Mouse (Mus musculus) hindbrain, embryonic 14.5 days (tissue): ENCODE data around the gene Ehd2. TPM values are rescaled to one million over a fixed set of nuclear protein-coding genes. Genes with fewer than 3 reads are reported as not detected.

Experiments used
- ATAC-seq: fragments of 200-750 bp; cut with Nextera tagmentation; 2 replicates; pipeline ENCODE4 v1.8.0; 2017; ENCODE audit warnings: moderate number of reproducible peaks, mild to moderate bottlenecking, moderate TSS enrichment, moderate library complexity; ENCODE audit not compliant: low FRiP score
- DNase-seq: peaks from one replicate; pipeline ENCODE4 v3.0.0-alpha.2; 2015; ENCODE audit warnings: low spot score
- H3K27ac ChIP-seq: fragments of 300-500 bp; sonication (generic); 2 replicates; pipeline ENCODE4 v1.5.1; 2014; ENCODE audit warnings: mild to moderate bottlenecking, moderate library complexity
- H3K27me3 ChIP-seq: fragments of 300-500 bp; sonication (generic); 2 replicates; pipeline ENCODE4 v1.6.1; 2014; ENCODE audit warnings: mild to moderate bottlenecking, low read length, mixed read lengths; ENCODE audit not compliant: control insufficient read depth, insufficient read depth
- H3K36me3 ChIP-seq: fragments of 300-500 bp; sonication (generic); replicated peaks from 2 replicates; pipeline ENCODE4 v1.6.1; 2014; ENCODE audit not compliant: control insufficient read depth, insufficient read depth
- H3K4me1 ChIP-seq: fragments of 300-500 bp; sonication (generic); replicated peaks from 2 replicates; pipeline ENCODE4 v1.6.1; 2014; ENCODE audit warnings: antibody characterized with exemption, low read length, mixed read lengths; ENCODE audit not compliant: control insufficient read depth, insufficient read depth
- H3K4me2 ChIP-seq: fragments of 300-500 bp; sonication (generic); replicated peaks from 2 replicates; pipeline ENCODE4 v1.6.1; 2014; ENCODE audit warnings: mild to moderate bottlenecking, moderate library complexity
- H3K4me3 ChIP-seq: fragments of 300-500 bp; sonication (generic); replicated peaks from 2 replicates; pipeline ENCODE4 v1.5.1; 2014; ENCODE audit warnings: mild to moderate bottlenecking, low read length
- H3K9ac ChIP-seq: fragments of 300-500 bp; sonication (generic); 2 replicates; pipeline ENCODE4 v1.6.1; 2014
- H3K9me3 ChIP-seq: fragments of 300-500 bp; sonication (generic); 2 replicates; pipeline ENCODE4 v1.6.1; 2016; ENCODE audit warnings: low read length; ENCODE audit not compliant: control insufficient read depth
- WGBS: fragments of 180-500 bp; shearing (Covaris S2); extraction: QIAGEN DNeasy Blood & Tissue Kit; methylation state at CpG from one replicate; pipeline ENCODE4 v1.1.7; 2014; 5-methylcytosine and 5-hydroxymethylcytosine counted together
- polyA plus RNA-seq: library from polyadenylated mRNA; unstranded; fragments of >200 nt; fragmentation: Nextera tagmentation; extraction: Ambion mirVana; gene quantifications from 2 replicates; pipeline ENCODE4 v1.2.1, GENCODE M21; 2014

Ehd2 gene
- polyA plus RNA-seq, 1 experiment from 2014 or later: 5.6 TPM

DNA sequence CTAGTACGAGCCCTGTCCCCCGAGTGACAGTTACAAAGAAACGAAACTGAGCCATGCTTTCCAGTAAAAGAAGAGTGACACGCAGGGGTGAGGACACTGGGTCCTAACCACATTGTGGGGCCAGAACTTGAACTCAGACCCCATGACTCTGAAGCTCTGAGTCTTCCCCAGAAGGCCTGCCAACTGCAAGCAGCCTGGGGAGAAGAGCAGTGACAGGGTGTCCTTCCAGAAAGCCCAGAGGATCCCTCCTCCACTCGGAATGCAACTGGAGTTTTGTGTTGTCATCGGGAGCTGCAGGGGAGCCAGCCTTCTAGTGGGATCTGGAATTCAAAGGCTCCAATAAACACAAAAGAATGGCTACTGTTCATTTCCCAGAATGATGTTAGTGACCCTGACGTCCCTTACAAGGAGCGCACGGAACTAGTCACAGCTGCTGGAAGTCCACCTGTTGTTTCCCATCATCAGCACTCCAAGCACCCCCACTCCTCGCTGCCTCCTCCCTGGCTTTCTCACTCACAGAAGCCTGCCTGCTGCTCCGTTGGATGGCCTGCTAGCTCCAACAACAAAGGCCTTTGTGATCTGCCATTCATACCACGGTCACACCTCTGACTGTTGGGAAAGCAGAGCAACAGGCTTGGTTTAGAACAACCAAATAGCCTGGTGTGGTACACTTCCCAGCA, 37.0 kb upstream of the Ehd2 start:
- WGBS: 47% methylated on average over 12 of the region's 12 CpGs
- peaks cover 10% of the 10 kb centered on the region; the same call in 1 of the 2 replicates for H3K36me3 ChIP-seq
- no peaks in the 10 kb centered on the region for H3K9me3 ChIP-seq
- DNase-seq: no peak
- no peak overlapping the region for H3K4me2 ChIP-seq
- H3K4me1 ChIP-seq: no peaks in the 10 kb centered on the region
- H3K27me3 ChIP-seq: no peaks in the 10 kb centered on the region
- H3K9ac ChIP-seq: no peak overlapping the region
- no peak overlapping the region for H3K4me3 ChIP-seq
- no peak overlapping the region for H3K27ac ChIP-seq
- ATAC-seq: no peak

DNA sequence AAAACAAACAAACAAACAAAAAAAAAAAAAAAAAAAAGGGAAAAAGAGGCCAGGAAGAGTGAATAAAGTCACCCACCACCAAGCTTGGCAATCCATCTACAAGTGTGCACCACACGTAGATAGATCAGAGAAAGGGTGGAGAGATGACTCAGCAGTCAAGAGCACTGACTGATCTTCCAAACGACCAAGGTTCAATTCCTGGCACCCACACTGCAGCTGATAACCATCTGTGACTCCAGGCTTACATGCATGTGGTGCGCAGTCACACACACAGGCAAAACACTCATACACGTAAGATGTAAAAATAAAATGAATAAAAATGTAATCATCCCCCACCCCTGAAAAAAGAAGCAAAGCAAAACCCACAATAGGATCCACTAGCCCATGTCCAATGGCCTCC, 35.7 kb upstream of the Ehd2 start:
- Histone ChIP-seq H3K9ac (no peak overlapping the region), H3K27ac (no peak overlapping the region), H3K4me3 (no peak overlapping the region), H3K9me3 (no peaks in the 10 kb centered on the region), H3K27me3 (no peaks in the 10 kb centered on the region), H3K36me3 (peaks cover 16% of the 10 kb centered on the region; the same call in 1 of the 2 replicates), H3K4me1 (no peaks in the 10 kb centered on the region), H3K4me2 (no peak overlapping the region)
- DNase-seq: no peak
- ATAC-seq: no peak
- WGBS: 82% methylated on average over 4 of the region's 4 CpGs

DNA sequence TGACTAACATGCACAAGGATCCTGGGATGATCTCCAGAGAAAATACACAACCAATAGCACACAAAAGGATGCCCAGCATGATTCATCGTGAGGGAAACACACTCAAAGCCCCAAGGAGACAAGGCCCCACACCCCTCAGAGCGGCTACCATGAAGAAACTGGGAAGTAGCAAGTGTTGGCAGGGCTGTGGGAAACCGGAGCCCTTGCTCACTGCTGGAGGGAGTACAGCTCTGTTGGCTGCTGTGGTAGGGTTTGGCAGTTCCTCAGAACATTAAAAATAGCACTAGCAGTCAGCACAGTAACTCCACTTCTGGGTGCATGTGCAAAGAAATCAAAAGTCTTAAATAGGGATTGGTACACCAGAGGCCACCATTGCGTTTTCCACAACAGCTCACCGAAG, 34.8 kb upstream of the Ehd2 start:
- Histone ChIP-seq H3K4me1 (no peaks in the 10 kb centered on the region), H3K36me3 (peaks cover 18% of the 10 kb centered on the region; the same call in 1 of the 2 replicates), H3K9ac (no peak overlapping the region), H3K4me3 (no peak overlapping the region), H3K4me2 (no peak overlapping the region), H3K9me3 (no peaks in the 10 kb centered on the region), H3K27ac (no peak overlapping the region), H3K27me3 (no peaks in the 10 kb centered on the region)
- WGBS: 86% methylated on average over 5 of the region's 5 CpGs
- DNase-seq (no peak), ATAC-seq (no peak)

DNA sequence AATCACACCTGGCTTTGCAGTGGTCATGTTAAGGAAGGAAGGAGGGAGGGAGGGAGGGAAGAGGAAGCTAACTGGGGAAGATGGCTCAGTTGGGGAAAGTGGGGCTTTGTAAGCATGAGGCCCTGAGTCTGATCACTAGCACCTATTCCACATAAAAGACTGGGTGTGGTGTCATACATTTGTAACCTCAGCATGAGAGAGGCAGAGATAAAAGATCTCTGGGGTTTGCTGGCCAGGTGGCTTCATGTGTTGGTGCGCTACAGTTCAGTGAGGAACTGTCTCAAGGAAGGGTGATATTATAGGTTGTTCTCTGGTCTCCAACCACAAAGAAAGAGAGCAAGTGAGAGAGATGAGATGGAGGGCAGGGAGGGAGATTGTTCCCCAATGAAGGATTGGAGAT, 34.3 kb upstream of the Ehd2 start:
- DNase-seq (no peak), ATAC-seq (no peak)
- H3K9ac ChIP-seq: no peak overlapping the region
- H3K4me3 ChIP-seq: no peak overlapping the region
- H3K27me3 ChIP-seq: no peaks in the 10 kb centered on the region
- peaks cover 23% of the 10 kb centered on the region; the same call in 1 of the 2 replicates for H3K36me3 ChIP-seq
- H3K9me3 ChIP-seq: no peaks in the 10 kb centered on the region
- H3K27ac ChIP-seq: no peak overlapping the region
- H3K4me1 ChIP-seq: no peaks in the 10 kb centered on the region
- no peak overlapping the region for H3K4me2 ChIP-seq
- WGBS: 100% methylated on average over 1 of the region's 1 CpGs

DNA sequence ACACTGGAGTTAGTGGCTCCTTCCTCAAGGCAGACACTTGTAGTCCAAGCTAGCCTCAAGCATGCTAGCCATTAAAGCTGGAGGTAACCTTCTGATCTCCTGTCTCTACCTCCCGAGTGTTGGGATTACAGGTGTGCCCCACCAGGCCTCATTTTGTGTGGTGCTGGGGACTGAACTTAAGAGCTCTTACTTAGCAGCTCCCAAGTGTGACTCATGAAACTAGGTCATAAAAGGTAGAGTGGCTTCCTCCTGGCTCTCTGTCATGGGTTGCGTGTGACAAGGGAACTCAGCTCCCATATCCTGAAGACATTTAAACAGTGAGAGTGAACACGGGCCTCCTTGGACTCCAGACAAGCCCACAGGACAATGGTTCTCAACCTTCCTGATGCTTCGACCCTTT, 26.4 kb upstream of the Ehd2 start:
- H3K9me3 ChIP-seq: no peaks in the 10 kb centered on the region
- ATAC-seq (no peak), DNase-seq (no peak)
- H3K4me1 ChIP-seq: no peaks in the 10 kb centered on the region
- H3K9ac ChIP-seq: no peak overlapping the region
- no peak overlapping the region for H3K4me2 ChIP-seq
- no peak overlapping the region for H3K27ac ChIP-seq
- no peaks in the 10 kb centered on the region for H3K27me3 ChIP-seq
- H3K4me3 ChIP-seq: no peak overlapping the region
- H3K36me3 ChIP-seq: peaks cover 66% of the 10 kb centered on the region
- 93% methylated on average over 4 of the region's 4 CpGs for WGBS

DNA sequence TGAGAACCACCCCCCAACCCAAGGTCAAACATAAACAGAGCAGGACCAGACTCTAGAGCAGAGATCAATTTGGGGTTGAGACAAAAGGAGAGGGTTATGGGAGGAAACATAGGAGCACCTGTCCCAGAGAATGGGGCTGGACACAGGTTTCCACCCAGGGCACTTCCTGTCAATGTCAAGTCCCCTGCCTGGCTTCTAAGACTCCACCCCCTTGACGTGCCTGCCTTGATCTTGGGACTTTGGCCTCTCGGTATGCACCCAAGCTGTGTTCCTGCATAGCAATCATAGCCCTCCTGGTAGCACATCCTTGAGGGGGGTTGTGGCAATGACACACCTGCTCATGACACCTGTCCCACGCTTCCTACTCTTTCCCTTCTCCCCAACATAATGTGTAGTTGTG, 25.8 kb upstream of the Ehd2 start:
- 92% methylated on average over 3 of the region's 3 CpGs for WGBS
- Histone ChIP-seq H3K9me3 (no peaks in the 10 kb centered on the region), H3K27me3 (no peaks in the 10 kb centered on the region), H3K4me1 (no peaks in the 10 kb centered on the region), H3K27ac (no peak overlapping the region), H3K9ac (no peak overlapping the region), H3K36me3 (peaks cover 71% of the 10 kb centered on the region), H3K4me3 (no peak overlapping the region), H3K4me2 (no peak overlapping the region)
- DNase-seq: no peak
- no peak for ATAC-seq

DNA sequence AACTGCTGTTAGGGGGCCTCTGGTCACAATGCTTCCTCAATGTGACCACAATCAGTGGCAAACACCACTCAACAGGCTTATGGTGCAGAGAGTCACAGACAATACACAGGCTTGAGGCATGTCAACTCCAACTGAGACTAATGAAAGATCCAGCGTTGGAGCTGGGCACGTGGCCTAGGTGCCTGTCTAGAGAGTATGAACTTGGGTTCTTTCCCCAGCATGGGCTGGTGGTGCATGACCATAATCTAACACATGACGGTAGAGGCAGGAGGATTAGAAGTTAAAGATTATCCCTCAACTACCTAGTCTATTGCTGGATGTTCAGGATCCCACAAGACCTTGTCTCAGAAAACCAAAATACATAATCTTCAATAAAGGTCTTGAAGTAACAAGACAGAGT, 24.4 kb upstream of the Ehd2 start:
- Histone ChIP-seq H3K9me3 (no peaks in the 10 kb centered on the region), H3K36me3 (peaks cover 74% of the 10 kb centered on the region), H3K4me2 (no peak overlapping the region), H3K4me3 (no peak overlapping the region), H3K9ac (no peak overlapping the region), H3K4me1 (no peaks in the 10 kb centered on the region), H3K27me3 (no peaks in the 10 kb centered on the region), H3K27ac (no peak overlapping the region)
- WGBS: 89% methylated on average over 3 of the region's 3 CpGs
- DNase-seq: no peak
- no peak for ATAC-seq

DNA sequence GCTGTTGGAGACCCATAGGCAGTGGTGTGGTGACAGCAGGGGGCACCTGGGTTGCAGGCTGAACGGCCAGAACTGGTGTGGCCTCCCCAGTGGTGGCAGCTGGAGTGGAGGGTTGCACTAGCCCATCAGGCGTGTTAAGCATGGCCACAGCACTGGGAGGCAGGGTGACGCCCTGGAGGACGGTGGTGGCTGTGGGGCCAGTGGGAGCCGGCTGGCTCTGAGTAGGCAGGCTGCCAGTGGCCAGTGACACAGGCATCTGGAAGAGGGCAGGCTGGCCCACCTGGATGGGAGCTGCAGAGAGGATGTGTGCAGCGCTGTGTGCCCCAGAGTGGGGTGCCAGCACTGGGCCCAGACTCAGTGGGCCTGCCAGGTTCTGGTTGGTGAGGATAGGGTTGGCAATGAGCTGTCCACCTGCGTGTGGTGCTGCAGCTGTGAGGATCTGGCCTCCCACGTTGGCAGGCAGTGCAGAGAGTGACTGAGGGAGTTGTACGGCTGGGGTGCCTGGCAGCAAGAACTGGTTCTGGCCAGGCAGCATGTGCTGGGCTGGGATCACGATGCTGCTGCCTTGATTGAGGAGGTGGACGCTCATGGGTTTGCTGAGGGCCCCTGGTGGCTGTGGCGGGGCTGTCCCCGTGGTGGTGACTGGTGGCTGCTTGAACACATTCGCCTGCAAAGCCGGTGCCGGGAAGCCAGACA, 20.4 kb upstream of the Ehd2 start:
- Histone ChIP-seq H3K4me1 (no peaks in the 10 kb centered on the region), H3K4me3 (no peak overlapping the region), H3K36me3 (peaks cover 55% of the 10 kb centered on the region), H3K9ac (no peak overlapping the region), H3K4me2 (no peak overlapping the region), H3K27me3 (no peaks in the 10 kb centered on the region), H3K27ac (no peak overlapping the region), H3K9me3 (no peaks in the 10 kb centered on the region)
- whole genome bisulfite sequencing: 92% methylated on average over 16 of the region's 16 CpGs
- DNase-seq (no peak), ATAC-seq (peak; percentile 22; the same call in 1 of the 2 replicates)

DNA sequence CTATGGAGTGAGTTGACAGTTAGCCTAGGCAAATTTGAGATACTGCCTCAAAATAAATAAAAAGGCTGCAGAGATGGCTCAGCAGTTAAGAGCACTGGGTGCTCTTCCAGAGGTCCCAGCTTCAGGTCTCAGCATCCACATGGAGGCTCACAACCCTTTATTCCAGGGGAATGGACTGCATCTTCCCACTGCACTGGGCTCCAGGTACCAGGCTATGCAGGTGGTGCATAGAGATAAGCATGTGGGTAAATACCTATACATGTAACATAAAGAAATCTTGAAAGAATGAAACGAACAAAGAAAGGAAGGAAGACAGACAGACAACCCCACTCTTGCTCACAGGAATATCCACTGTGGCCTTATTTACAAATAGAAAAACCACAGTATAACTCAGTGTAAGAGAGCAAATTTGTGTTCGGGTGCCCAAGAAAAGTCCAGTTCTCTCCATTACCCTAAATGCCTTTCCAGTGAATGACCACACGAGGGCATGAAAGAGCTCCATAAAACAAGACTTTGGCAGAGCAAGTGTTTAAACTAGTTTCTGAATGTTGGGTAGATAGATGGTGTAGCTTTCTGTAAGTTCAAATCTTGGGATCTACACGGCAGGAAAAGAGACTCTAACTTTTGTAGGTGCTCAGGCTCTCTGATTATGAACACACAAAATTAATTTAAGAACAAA, 15.5 kb upstream of the Ehd2 start:
- peaks cover 58% of the 10 kb centered on the region for H3K36me3 ChIP-seq
- 44% methylated on average over 4 of the region's 4 CpGs for WGBS
- H3K4me3 ChIP-seq: no peak overlapping the region
- DNase-seq (peak; percentile 62), ATAC-seq (no peak)
- no peaks in the 10 kb centered on the region for H3K9me3 ChIP-seq
- H3K4me1 ChIP-seq: no peaks in the 10 kb centered on the region
- no peak overlapping the region for H3K27ac ChIP-seq
- no peaks in the 10 kb centered on the region for H3K27me3 ChIP-seq
- H3K4me2 ChIP-seq: no peak overlapping the region
- H3K9ac ChIP-seq: no peak overlapping the region
